Mouse (Mus musculus): ENCODE data around the gene Ackr3.

- TF ChIP-seq CTCF (IDR thresholded peaks at IDR 0.05; ENCODE audit: low read depth) (no peak), EP300 (IDR thresholded peaks at IDR 0.05; ENCODE audit: low read depth) (no peak)
Observed at GRCm38 (mm10) chr1:90221811-90222361, 18.1 kb downstream of the Ackr3 start.
